Mouse (Mus musculus): ENCODE data around the gene Ctf2. TPM values are rescaled to one million over a fixed set of nuclear protein-coding genes. Genes with fewer than 3 reads are reported as not detected.

Ctf2 gene
- polyA plus RNA-seq, 1 experiment from 2014 or later, result 0.32 TPM

DNA sequence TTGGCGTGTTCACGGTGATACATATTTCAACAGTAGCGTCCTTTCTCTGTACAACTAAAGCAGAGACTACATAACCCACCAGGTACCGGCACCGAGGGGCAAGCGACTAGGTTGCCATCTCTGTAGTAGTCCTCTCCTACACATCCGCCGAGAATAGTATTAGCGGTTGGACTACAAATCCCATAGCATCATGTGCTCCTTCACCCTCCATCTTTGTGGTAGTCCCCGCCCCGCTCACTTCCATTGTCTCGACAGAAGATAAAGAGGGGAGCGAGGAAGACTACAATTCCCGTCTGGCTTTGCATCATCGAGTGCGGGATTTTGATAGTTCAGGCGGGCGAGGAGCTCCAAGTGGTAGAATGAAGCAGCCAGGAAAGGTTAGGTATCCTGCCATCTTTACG lies 13.3 kb upstream of the Ctf2 start:
- peak overlapping the region; percentile 80 for H3K4me2 ChIP-seq (ENCODE audit: low read depth, severe bottlenecking)
- H3K4me1 ChIP-seq (ENCODE audit: control insufficient read depth, insufficient read depth, low read length), result peaks cover 8% of the 10 kb centered on the region
- peak overlapping the region; percentile 43 for H3K9ac ChIP-seq (ENCODE audit: low read length)
- peak overlapping the region; percentile 93 for H3K27ac ChIP-seq (replicated peaks; ENCODE audit: low read depth, low read length)
- ATAC-seq (ENCODE audit: insufficient number of reproducible peaks, low FRiP score, low TSS enrichment, low read depth), result peak; percentile 76
- no peaks in the 10 kb centered on the region for H3K9me3 ChIP-seq (ENCODE audit: control insufficient read depth, low read length)
- DNase-seq (ENCODE audit: low spot score), result peak; percentile 91
- no peaks in the 10 kb centered on the region for H3K27me3 ChIP-seq (ENCODE audit: control insufficient read depth, insufficient read depth, low read length)
- under 1% methylated on average over 19 of the region's 19 CpGs for WGBS
- H3K4me3 ChIP-seq (ENCODE audit: low read depth, low read length), result peak overlapping the region; percentile 87
- H3K36me3 ChIP-seq (ENCODE audit: control insufficient read depth, insufficient read depth, low read length), result peaks cover 19% of the 10 kb centered on the region

DNA sequence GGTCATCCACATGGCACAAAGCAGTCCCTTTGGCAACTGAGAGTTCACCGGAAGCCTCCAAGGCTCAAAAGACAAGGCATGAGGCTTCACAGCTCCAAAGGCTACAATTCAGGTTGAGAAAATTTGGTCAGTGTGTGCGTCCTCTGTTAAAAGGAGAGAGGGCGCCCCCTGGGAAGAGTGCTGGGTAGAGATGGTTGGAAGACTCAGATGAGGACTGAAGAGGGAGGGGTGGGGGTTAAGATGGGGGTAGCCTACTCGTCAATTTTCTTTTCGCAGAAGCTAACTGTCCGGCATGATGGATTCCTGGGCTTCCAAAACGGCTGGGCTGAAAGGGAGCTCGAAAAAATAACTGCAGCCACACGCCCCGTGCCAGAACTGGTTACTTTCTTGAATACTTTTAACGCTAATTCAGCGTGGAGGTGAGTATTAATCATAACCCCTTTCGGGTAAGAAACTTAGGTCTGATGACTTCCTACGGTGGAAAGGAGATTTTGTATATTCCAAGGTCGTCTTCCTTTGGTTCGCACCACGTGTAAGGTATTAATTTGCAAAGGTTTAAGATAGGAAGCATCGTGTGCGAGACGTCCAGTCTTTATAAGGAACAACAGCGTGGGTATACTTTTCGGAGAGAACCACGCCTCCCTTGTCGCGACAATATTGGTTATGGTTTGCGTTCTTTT lies 12.5 kb upstream of the Ctf2 start, which contains the start of gene Fbxl19:
Fbxl19 (plus strand) TSS at position 178 of the 680 bp plus-strand sequence.
- Histone ChIP-seq H3K4me1 (ENCODE audit: control insufficient read depth, insufficient read depth, low read length) (peaks cover 8% of the 10 kb centered on the region), H3K9me3 (ENCODE audit: control insufficient read depth, low read length) (no peaks in the 10 kb centered on the region), H3K27me3 (ENCODE audit: control insufficient read depth, insufficient read depth, low read length) (no peaks in the 10 kb centered on the region), H3K36me3 (ENCODE audit: control insufficient read depth, insufficient read depth, low read length) (peaks cover 12% of the 10 kb centered on the region), H3K9ac (ENCODE audit: low read length) (peak within 1 kb of the TSS; percentile 43), H3K4me2 (ENCODE audit: low read depth, severe bottlenecking) (peak within 1 kb of the TSS; percentile 80), H3K4me3 (ENCODE audit: low read depth, low read length) (peak within 1 kb of the TSS; percentile 87), H3K27ac (replicated peaks; ENCODE audit: low read depth, low read length) (peak within 1 kb of the TSS; percentile 93)
- WGBS, result 2% methylated on average over 26 of the region's 26 CpGs
- DNase-seq (ENCODE audit: low spot score) (peak; percentile 85), ATAC-seq (ENCODE audit: insufficient number of reproducible peaks, low FRiP score, low TSS enrichment, low read depth) (no peak)

DNA sequence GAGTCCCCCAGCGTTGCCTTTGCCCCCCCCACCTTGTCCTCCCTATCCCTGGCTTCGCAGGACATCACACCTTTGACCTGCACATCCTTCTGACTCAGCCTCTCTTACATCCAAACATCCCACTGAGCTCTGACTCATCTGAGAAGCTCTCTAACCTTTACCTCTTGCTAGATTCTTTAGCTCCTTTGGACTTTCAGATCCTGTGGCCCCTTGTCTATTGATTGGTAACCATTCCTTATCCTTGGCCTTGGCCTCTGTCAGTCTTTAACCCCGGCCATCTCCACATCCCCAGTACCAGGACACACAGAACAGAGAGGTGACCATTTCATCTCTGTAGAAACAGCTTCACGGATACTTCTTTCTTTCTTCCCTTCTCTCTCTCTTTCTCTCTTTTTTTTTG lies 1.8 kb downstream of the Ctf2 start:
- 69% methylated on average over 4 of the region's 4 CpGs for WGBS
- ATAC-seq (ENCODE audit: insufficient number of reproducible peaks, low FRiP score, low TSS enrichment, low read depth), result no peak
- Histone ChIP-seq H3K4me3 (ENCODE audit: low read depth, low read length) (no peak overlapping the region), H3K9me3 (ENCODE audit: control insufficient read depth, low read length) (no peaks in the 10 kb centered on the region), H3K36me3 (ENCODE audit: control insufficient read depth, insufficient read depth, low read length) (no peaks in the 10 kb centered on the region), H3K4me1 (ENCODE audit: control insufficient read depth, insufficient read depth, low read length) (no peaks in the 10 kb centered on the region), H3K27ac (replicated peaks; ENCODE audit: low read depth, low read length) (no peak overlapping the region), H3K27me3 (ENCODE audit: control insufficient read depth, insufficient read depth, low read length) (no peaks in the 10 kb centered on the region), H3K9ac (ENCODE audit: low read length) (no peak overlapping the region), H3K4me2 (ENCODE audit: low read depth, severe bottlenecking) (no peak overlapping the region)
- no peak for DNase-seq (ENCODE audit: low spot score)

DNA sequence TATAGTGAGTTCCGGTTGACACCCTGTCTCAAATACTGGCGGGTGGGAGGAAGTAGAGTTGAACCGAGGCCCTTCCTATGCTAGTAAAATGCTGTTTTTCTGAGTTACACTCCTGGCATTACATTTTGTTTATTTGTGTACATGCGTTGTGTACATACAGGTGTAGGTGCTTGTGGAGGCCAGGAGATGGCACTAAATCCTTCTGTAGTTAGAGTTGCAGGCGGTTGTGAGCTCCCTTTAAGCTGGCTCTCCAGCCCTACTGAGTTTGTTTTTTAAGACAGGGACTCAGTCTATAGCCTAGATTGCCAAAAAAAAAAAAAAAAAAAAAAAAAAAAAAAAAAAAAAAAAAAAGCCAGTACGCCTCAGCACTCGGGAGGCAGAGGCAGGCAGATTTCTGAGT lies 4.1 kb downstream of the Ctf2 start:
- Histone ChIP-seq H3K27ac (replicated peaks; ENCODE audit: low read depth, low read length) (no peak overlapping the region), H3K4me1 (ENCODE audit: control insufficient read depth, insufficient read depth, low read length) (no peaks in the 10 kb centered on the region), H3K36me3 (ENCODE audit: control insufficient read depth, insufficient read depth, low read length) (no peaks in the 10 kb centered on the region), H3K27me3 (ENCODE audit: control insufficient read depth, insufficient read depth, low read length) (no peaks in the 10 kb centered on the region), H3K9me3 (ENCODE audit: control insufficient read depth, low read length) (no peaks in the 10 kb centered on the region), H3K4me2 (ENCODE audit: low read depth, severe bottlenecking) (no peak overlapping the region), H3K4me3 (ENCODE audit: low read depth, low read length) (no peak overlapping the region), H3K9ac (ENCODE audit: low read length) (no peak overlapping the region)
- WGBS, result 83% methylated on average over 7 of the region's 7 CpGs
- ATAC-seq (ENCODE audit: insufficient number of reproducible peaks, low FRiP score, low TSS enrichment, low read depth), result no peak
- DNase-seq (ENCODE audit: low spot score), result no peak

DNA sequence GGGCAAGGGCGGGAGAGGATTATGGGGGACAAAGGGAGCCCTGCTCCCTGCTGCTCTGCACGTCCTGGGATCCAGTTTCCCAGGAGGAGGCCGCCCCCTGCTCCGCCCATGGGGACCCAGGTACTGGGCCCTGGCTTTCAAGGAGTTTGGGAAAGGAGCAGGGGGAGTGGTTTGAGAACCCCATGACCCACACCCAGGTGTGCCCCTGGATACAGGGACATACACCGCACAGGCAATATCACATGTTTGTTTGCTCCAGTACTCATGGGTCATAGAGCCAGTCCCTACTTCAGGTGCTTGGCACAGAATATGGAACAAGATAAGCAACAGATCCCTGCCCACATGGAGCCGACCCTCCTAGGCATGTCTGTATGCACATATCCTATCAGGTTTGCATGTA lies 6.0 kb downstream of the Ctf2 start:
- H3K4me1 ChIP-seq (ENCODE audit: control insufficient read depth, insufficient read depth, low read length), result no peaks in the 10 kb centered on the region
- DNase-seq (ENCODE audit: low spot score) (no peak), ATAC-seq (ENCODE audit: insufficient number of reproducible peaks, low FRiP score, low TSS enrichment, low read depth) (no peak)
- 54% methylated on average over 6 of the region's 6 CpGs for WGBS
- no peak overlapping the region for H3K27ac ChIP-seq (replicated peaks; ENCODE audit: low read depth, low read length)
- H3K27me3 ChIP-seq (ENCODE audit: control insufficient read depth, insufficient read depth, low read length), result no peaks in the 10 kb centered on the region
- no peaks in the 10 kb centered on the region for H3K9me3 ChIP-seq (ENCODE audit: control insufficient read depth, low read length)
- H3K36me3 ChIP-seq (ENCODE audit: control insufficient read depth, insufficient read depth, low read length), result no peaks in the 10 kb centered on the region
- no peak overlapping the region for H3K4me3 ChIP-seq (ENCODE audit: low read depth, low read length)
- no peak overlapping the region for H3K9ac ChIP-seq (ENCODE audit: low read length)
- no peak overlapping the region for H3K4me2 ChIP-seq (ENCODE audit: low read depth, severe bottlenecking)

DNA sequence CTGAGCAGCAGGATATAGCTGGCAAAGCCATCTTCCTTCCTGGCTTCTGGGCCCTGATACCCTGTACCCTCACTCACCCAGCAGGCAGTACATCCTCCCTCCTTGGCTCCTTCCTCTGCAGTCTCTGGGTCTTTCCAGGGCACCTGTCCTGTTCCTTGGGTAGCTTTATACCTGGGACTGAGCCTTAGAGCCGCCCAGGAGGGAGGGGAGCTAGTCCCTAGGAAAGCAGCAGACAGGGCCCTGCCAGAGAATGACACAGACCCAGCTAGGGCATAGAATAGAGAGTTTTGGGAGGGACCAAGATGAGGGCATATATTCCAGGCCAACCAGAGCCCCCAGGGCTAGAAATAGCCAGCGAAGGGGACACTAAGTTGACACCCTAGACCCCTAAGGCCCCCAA lies 6.5 kb downstream of the Ctf2 start:
- WGBS, result 60% methylated on average over 2 of the region's 2 CpGs

DNA sequence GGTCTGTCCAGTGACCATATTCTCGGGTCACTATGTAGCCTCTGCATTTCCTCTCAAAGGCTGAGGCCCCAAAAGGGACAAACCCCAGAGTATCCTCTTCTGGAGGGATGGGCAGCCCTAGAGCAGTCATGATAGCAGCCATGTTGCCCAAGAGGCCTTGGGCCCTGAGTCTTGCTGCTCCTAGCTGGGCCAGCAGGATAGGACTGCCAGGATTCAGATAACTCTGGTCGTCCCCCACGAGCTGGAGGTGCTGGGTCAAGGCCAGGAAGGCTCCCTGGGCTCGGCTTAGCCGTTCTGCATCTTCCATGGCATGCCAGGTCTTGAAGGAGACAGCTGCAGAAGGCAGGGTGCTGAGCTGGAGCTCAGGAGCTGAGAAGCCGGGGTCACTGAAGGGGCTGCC lies 12.7 kb downstream of the Ctf2 start:
- 93% methylated on average over 6 of the region's 6 CpGs for WGBS

More for the DNA sequence above, 6.5 kb downstream of the Ctf2 start:
- no peak for ATAC-seq (ENCODE audit: insufficient number of reproducible peaks, low FRiP score, low TSS enrichment, low read depth)
- Histone ChIP-seq H3K9me3 (ENCODE audit: control insufficient read depth, low read length) (no peaks in the 10 kb centered on the region), H3K4me3 (ENCODE audit: low read depth, low read length) (no peak overlapping the region), H3K27me3 (ENCODE audit: control insufficient read depth, insufficient read depth, low read length) (no peaks in the 10 kb centered on the region), H3K9ac (ENCODE audit: low read length) (no peak overlapping the region), H3K4me2 (ENCODE audit: low read depth, severe bottlenecking) (no peak overlapping the region), H3K27ac (replicated peaks; ENCODE audit: low read depth, low read length) (no peak overlapping the region), H3K36me3 (ENCODE audit: control insufficient read depth, insufficient read depth, low read length) (no peaks in the 10 kb centered on the region), H3K4me1 (ENCODE audit: control insufficient read depth, insufficient read depth, low read length) (no peaks in the 10 kb centered on the region)
- no peak for DNase-seq (ENCODE audit: low spot score)

DNA sequence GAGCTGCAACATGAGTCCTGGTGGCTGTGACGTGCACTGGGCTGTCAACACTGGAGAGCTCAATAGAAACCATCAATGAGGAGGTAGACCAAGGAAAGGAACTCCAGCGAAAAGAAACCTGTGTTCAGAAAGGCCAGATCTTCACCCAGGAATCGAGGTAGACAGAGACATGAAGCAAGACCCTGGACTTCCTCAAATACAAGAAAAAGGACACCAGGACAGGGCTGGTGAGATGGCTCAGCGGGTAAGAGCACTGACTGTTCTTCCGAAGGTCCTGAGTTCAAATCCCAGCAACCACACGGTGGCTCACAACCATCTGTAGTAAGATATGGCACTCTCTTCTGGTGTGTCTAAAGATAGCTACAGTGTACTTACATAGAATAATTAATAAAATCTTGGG lies 13.6 kb downstream of the Ctf2 start:
- H3K27ac ChIP-seq (replicated peaks; ENCODE audit: low read depth, low read length), result no peak overlapping the region
- no peaks in the 10 kb centered on the region for H3K9me3 ChIP-seq (ENCODE audit: control insufficient read depth, low read length)
- H3K36me3 ChIP-seq (ENCODE audit: control insufficient read depth, insufficient read depth, low read length), result no peaks in the 10 kb centered on the region
- no peaks in the 10 kb centered on the region for H3K27me3 ChIP-seq (ENCODE audit: control insufficient read depth, insufficient read depth, low read length)
- peaks cover 10% of the 10 kb centered on the region; the same call in 1 of the 2 replicates for H3K4me1 ChIP-seq (ENCODE audit: control insufficient read depth, insufficient read depth, low read length)
- WGBS, result 90% methylated on average over 6 of the region's 6 CpGs
- H3K4me3 ChIP-seq (ENCODE audit: low read depth, low read length), result no peak overlapping the region
- DNase-seq (ENCODE audit: low spot score) (no peak), ATAC-seq (ENCODE audit: insufficient number of reproducible peaks, low FRiP score, low TSS enrichment, low read depth) (no peak)
- no peak overlapping the region for H3K9ac ChIP-seq (ENCODE audit: low read length)
- H3K4me2 ChIP-seq (ENCODE audit: low read depth, severe bottlenecking), result no peak overlapping the region

More for the DNA sequence above, 12.7 kb downstream of the Ctf2 start:
- no peaks in the 10 kb centered on the region for H3K27me3 ChIP-seq (ENCODE audit: control insufficient read depth, insufficient read depth, low read length)
- DNase-seq (ENCODE audit: low spot score) (no peak), ATAC-seq (ENCODE audit: insufficient number of reproducible peaks, low FRiP score, low TSS enrichment, low read depth) (no peak)
- peaks cover 2% of the 10 kb centered on the region; the same call in 1 of the 2 replicates for H3K4me1 ChIP-seq (ENCODE audit: control insufficient read depth, insufficient read depth, low read length)
- H3K9ac ChIP-seq (ENCODE audit: low read length), result no peak overlapping the region
- no peak overlapping the region for H3K4me2 ChIP-seq (ENCODE audit: low read depth, severe bottlenecking)
- H3K36me3 ChIP-seq (ENCODE audit: control insufficient read depth, insufficient read depth, low read length), result no peaks in the 10 kb centered on the region
- no peak overlapping the region for H3K4me3 ChIP-seq (ENCODE audit: low read depth, low read length)
- no peaks in the 10 kb centered on the region for H3K9me3 ChIP-seq (ENCODE audit: control insufficient read depth, low read length)
- H3K27ac ChIP-seq (replicated peaks; ENCODE audit: low read depth, low read length), result no peak overlapping the region
